Mouse (Mus musculus) forebrain, embryonic 12.5 days (tissue): ENCODE data around the gene Pou5f1. TPM values are rescaled to one million over a fixed set of nuclear protein-coding genes. Genes with fewer than 3 reads are reported as not detected.
A peak's percentile ranks its signal among the peaks of the same experiment; 100 is the strongest.

Experiments used
- ATAC-seq: fragments of 200-750 bp; cut with Nextera tagmentation; 2 replicates; pipeline ENCODE4 v1.8.0; 2017; ENCODE audit warnings: moderate TSS enrichment; ENCODE audit not compliant: low FRiP score
- H3K27ac ChIP-seq: fragments of 300-500 bp; sonication (generic); 2 replicates; pipeline ENCODE4 v1.5.1; 2016; ENCODE audit warnings: mild to moderate bottlenecking
- H3K27me3 ChIP-seq: fragments of 300-500 bp; sonication (generic); 2 replicates; pipeline ENCODE4 v1.6.1; 2016; ENCODE audit warnings: mild to moderate bottlenecking
- H3K36me3 ChIP-seq: fragments of 300-500 bp; sonication (generic); replicated peaks from 2 replicates; pipeline ENCODE4 v1.6.1; 2016; ENCODE audit warnings: mild to moderate bottlenecking
- H3K4me1 ChIP-seq: fragments of 300-500 bp; sonication (generic); 2 replicates; pipeline ENCODE4 v1.6.1; 2016
- H3K4me2 ChIP-seq: fragments of 300-500 bp; sonication (generic); 2 replicates; pipeline ENCODE4 v1.6.1; 2016; ENCODE audit warnings: mild to moderate bottlenecking, moderate library complexity
- H3K4me3 ChIP-seq: fragments of 300-500 bp; sonication (generic); replicated peaks from 2 replicates; pipeline ENCODE4 v1.5.1; 2016; ENCODE audit warnings: mild to moderate bottlenecking
- H3K9ac ChIP-seq: fragments of 300-500 bp; sonication (generic); 2 replicates; pipeline ENCODE4 v1.6.1; 2016; ENCODE audit warnings: mild to moderate bottlenecking
- H3K9me3 ChIP-seq: fragments of 300-500 bp; sonication (generic); 2 replicates; pipeline ENCODE4 v1.6.1; 2016
- WGBS: fragments of 180-500 bp; shearing (Covaris S2); methylation state at CpG from one replicate; pipeline ENCODE4 v1.1.7; 2016; 5-methylcytosine and 5-hydroxymethylcytosine counted together
- polyA plus RNA-seq: library from polyadenylated mRNA; unstranded; fragments of >200 nt; fragmentation: Nextera tagmentation; extraction: Ambion mirVana; gene quantifications from 2 replicates; pipeline ENCODE4 v1.2.1, GENCODE M21; 2016

The Pou5f1 gene
- polyA plus RNA-seq, 1 experiment from 2014 or later: 0.14 TPM

DNA sequence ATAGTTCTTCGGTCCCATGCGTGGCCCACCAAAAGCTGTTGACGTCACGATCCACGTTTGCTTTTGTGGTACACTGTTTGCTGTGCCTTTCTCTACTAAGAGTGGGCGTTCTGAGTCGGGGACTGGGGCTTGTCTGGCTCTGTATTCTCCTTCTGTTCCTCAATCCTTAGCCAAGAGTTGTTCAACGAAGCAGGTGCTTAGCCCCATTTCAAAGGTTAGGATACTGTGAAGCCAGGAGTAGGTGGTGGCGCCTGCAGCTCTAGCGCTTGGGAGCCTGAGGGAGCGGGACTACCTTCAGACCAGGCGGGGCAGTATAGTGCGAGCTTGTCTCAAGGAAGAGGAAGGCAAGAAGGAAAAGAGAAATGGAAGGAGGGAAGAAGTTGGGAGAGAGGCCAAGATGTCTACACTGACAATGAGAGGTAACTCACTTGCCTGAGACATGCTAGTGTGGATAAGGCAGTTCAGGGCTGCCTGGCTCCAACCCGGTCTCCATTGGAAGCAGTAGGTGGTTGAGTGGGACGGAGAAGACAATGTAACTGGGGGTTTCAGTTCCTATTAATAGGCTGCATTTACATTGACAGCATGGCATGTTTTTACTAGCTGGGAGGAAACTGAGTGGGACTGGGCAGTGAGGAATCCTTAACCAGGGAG is 37.1 kb downstream of the Pou5f1 start:
- ATAC-seq: no peak
- H3K36me3 ChIP-seq: no peaks in the 10 kb centered on the region
- WGBS: 76% methylated on average over 15 of the region's 15 CpGs
- H3K9me3 ChIP-seq: no peaks in the 10 kb centered on the region
- H3K27ac ChIP-seq: no peak overlapping the region
- no peaks in the 10 kb centered on the region for H3K27me3 ChIP-seq
- peaks cover 17% of the 10 kb centered on the region for H3K4me1 ChIP-seq
- H3K4me2 ChIP-seq: peak overlapping the region; percentile 13; the same call in 1 of the 2 replicates
- no peak overlapping the region for H3K4me3 ChIP-seq
- H3K9ac ChIP-seq: no peak overlapping the region

GRCm38 (mm10) chr17:35543412-35543861 is 37.6 kb downstream of the Pou5f1 start:
- Histone ChIP-seq H3K9me3 (no peaks in the 10 kb centered on the region), H3K4me1 (peaks cover 17% of the 10 kb centered on the region), H3K27me3 (no peaks in the 10 kb centered on the region), H3K36me3 (no peaks in the 10 kb centered on the region), H3K4me3 (no peak overlapping the region), H3K27ac (no peak overlapping the region), H3K9ac (no peak overlapping the region), H3K4me2 (peak overlapping the region; percentile 13; the same call in 1 of the 2 replicates)
- ATAC-seq: no peak
- 39% methylated on average over 14 of the region's 14 CpGs for WGBS

GRCm38 (mm10) chr17:35544001-35544400 is 38.2 kb downstream of the Pou5f1 start:
- no peak overlapping the region for H3K4me3 ChIP-seq
- H3K27me3 ChIP-seq: no peaks in the 10 kb centered on the region
- no peaks in the 10 kb centered on the region for H3K36me3 ChIP-seq
- H3K4me1 ChIP-seq: peaks cover 17% of the 10 kb centered on the region
- 86% methylated on average over 6 of the region's 6 CpGs for WGBS
- H3K9me3 ChIP-seq: no peaks in the 10 kb centered on the region
- no peak overlapping the region for H3K4me2 ChIP-seq
- no peak for ATAC-seq
- H3K27ac ChIP-seq: no peak overlapping the region
- H3K9ac ChIP-seq: no peak overlapping the region

DNA sequence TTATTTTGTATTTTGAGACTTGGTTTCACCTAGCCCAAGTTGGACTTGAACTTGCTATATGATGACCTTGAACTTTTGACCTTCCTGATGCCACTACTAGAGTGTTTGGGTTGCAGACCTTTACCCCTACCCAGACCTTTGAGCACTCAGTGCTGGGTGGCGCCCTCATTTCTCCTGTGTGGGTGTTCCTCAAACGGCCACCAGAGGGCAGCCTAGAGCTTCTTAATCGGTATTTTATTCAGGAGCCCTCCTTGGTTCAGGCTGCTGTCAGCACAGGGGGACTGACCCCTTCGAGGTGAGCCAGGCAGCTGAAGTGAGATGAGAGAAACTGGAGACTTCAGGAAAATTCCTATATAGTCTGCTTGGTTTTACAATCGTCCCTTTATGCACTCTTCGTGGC is 38.9 kb downstream of the Pou5f1 start:
- H3K4me3 ChIP-seq: no peak overlapping the region
- H3K4me2 ChIP-seq: no peak overlapping the region
- no peak overlapping the region for H3K27ac ChIP-seq
- no peaks in the 10 kb centered on the region for H3K9me3 ChIP-seq
- no peak overlapping the region for H3K9ac ChIP-seq
- H3K36me3 ChIP-seq: no peaks in the 10 kb centered on the region
- H3K27me3 ChIP-seq: no peaks in the 10 kb centered on the region
- peaks cover 17% of the 10 kb centered on the region for H3K4me1 ChIP-seq
- 32% methylated on average over 6 of the region's 6 CpGs for WGBS
- ATAC-seq: no peak

- H3K27me3 ChIP-seq: no peaks in the 10 kb centered on the region
- H3K27ac ChIP-seq: no peak overlapping the region
- H3K36me3 ChIP-seq: no peaks in the 10 kb centered on the region
- WGBS: 42% methylated on average over 2 of the region's 2 CpGs
- H3K4me2 ChIP-seq: no peak overlapping the region
- H3K9ac ChIP-seq: no peak overlapping the region
- H3K9me3 ChIP-seq: no peaks in the 10 kb centered on the region
- peaks cover 17% of the 10 kb centered on the region for H3K4me1 ChIP-seq
- no peak for ATAC-seq
- H3K4me3 ChIP-seq: no peak overlapping the region
Measured at GRCm38 (mm10) chr17:35547465-35547864, 41.6 kb downstream of the Pou5f1 start.

DNA sequence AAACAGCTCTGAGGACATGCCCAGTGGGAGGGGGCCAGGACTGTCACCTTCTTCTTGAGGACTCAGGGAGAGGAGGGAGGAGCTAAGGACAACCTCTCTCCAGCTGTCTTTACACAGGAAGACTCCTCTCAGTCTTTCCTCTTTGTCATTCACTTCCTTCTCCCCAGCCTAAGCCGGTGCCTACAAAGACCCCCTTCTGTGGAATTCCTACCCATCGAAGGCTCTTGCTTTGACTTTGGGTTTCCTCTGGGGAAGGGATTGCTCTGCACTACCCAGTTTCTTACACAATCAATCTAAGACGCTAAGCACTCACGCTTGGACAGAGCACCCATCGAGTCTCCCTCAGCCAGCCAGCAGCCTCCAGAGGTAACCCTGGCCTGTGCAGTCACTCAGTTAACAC is 42.8 kb downstream of the Pou5f1 start:
- Histone ChIP-seq H3K4me3 (no peak overlapping the region), H3K4me1 (peaks cover 8% of the 10 kb centered on the region), H3K36me3 (no peaks in the 10 kb centered on the region), H3K9me3 (no peaks in the 10 kb centered on the region), H3K9ac (no peak overlapping the region), H3K4me2 (no peak overlapping the region), H3K27me3 (no peaks in the 10 kb centered on the region), H3K27ac (no peak overlapping the region)
- WGBS: 14% methylated on average over 5 of the region's 5 CpGs
- ATAC-seq: no peak

- 55% methylated on average over 15 of the region's 15 CpGs for WGBS
- Histone ChIP-seq H3K27ac (peak overlapping the region; percentile 36; the same call in 1 of the 2 replicates), H3K9ac (no peak overlapping the region), H3K4me3 (no peak overlapping the region), H3K36me3 (no peaks in the 10 kb centered on the region), H3K27me3 (no peaks in the 10 kb centered on the region), H3K9me3 (no peaks in the 10 kb centered on the region), H3K4me1 (peaks cover 6% of the 10 kb centered on the region; the same call in 1 of the 2 replicates), H3K4me2 (no peak overlapping the region)
- no peak for ATAC-seq
Measured at GRCm38 (mm10) chr17:35549437-35550142, 43.8 kb downstream of the Pou5f1 start.

DNA sequence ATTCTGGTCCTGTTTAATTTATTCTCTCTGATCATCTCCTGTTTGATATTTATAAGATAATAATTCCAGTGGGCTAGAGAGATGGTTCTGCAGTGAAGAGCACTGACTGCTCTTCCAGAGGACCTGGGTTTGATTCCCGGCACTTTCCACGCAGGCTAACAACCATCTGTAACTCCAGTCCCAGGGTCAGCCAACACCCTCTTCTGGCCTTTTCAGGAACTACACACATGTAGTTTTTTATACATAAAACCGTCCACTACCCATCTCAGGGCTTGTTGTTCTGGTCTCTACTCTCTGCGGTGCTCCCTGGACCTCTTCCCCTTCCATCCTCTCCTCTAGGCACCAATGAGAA is 44.3 kb downstream of the Pou5f1 start:
- Histone ChIP-seq H3K27me3 (no peaks in the 10 kb centered on the region), H3K9ac (no peak overlapping the region), H3K4me2 (no peak overlapping the region), H3K4me3 (no peak overlapping the region), H3K27ac (no peak overlapping the region), H3K4me1 (peaks cover 6% of the 10 kb centered on the region; the same call in 1 of the 2 replicates), H3K9me3 (no peaks in the 10 kb centered on the region), H3K36me3 (no peaks in the 10 kb centered on the region)
- ATAC-seq: no peak
- WGBS: 96% methylated on average over 4 of the region's 4 CpGs

DNA sequence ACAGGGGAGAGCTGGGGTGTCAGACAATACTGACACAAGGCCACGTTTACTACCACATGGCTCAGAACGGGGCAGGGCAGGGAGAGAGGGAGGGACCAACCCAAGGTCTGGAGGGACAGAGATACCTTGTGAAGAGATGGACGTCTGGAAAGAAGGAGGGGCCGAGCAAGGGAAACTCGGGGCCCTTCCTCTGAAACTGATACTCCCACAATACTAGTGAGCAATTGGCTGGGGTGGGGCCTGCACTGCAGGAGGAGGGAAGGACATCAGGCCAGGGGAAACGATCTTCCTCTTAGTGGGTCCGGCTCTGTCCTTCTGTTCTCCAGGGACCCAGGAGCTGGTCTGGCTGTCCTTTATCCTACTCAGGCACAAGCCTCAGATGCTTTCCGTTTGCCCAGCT is 45.1 kb downstream of the Pou5f1 start:
- no peak overlapping the region for H3K4me2 ChIP-seq
- H3K4me3 ChIP-seq: no peak overlapping the region
- WGBS: 63% methylated on average over 8 of the region's 8 CpGs
- H3K27ac ChIP-seq: no peak overlapping the region
- H3K36me3 ChIP-seq: no peaks in the 10 kb centered on the region
- no peaks in the 10 kb centered on the region for H3K27me3 ChIP-seq
- H3K9me3 ChIP-seq: no peaks in the 10 kb centered on the region
- no peak overlapping the region for H3K9ac ChIP-seq
- ATAC-seq: no peak
- peaks cover 6% of the 10 kb centered on the region; the same call in 1 of the 2 replicates for H3K4me1 ChIP-seq

GRCm38 (mm10) chr17:35551881-35552414 is 46.1 kb downstream of the Pou5f1 start, which contains the start of gene Cdsn:
Gene Cdsn, plus strand, starts transcription at chr17:35552128.
- ATAC-seq: no peak
- H3K27ac ChIP-seq: no peak within 1 kb of the TSS
- no peak within 1 kb of the TSS for H3K4me2 ChIP-seq

DNA sequence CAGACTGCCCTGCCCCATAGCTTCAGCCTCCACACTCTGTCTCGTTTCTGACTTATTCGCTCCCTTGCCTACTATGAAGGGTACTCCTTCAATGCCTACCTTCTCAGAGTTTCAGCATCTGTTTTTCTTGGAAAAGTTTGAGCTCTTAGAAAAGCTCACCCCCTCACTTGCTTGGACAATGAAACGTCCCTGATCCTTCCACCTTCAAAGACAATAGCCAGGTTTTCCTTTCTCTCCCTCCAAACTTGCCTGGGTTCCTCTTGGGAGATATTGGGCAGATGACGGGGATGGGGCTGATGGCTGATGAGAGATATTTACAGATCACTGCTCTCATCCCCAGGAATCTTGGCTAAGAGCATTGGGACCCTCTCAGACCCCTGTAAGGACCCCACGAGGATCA is 48.5 kb downstream of the Pou5f1 start:
- no peaks in the 10 kb centered on the region for H3K9me3 ChIP-seq
- ATAC-seq: no peak
- H3K4me3 ChIP-seq: no peak overlapping the region
- H3K27me3 ChIP-seq: no peaks in the 10 kb centered on the region
- 85% methylated on average over 5 of the region's 5 CpGs for WGBS
- no peak overlapping the region for H3K9ac ChIP-seq
- H3K4me2 ChIP-seq: no peak overlapping the region
- no peaks in the 10 kb centered on the region for H3K4me1 ChIP-seq
- H3K27ac ChIP-seq: no peak overlapping the region
- no peaks in the 10 kb centered on the region for H3K36me3 ChIP-seq

More at GRCm38 (mm10) chr17:35551881-35552414, 46.1 kb downstream of the Pou5f1 start, which contains the start of gene Cdsn:
- Histone ChIP-seq H3K4me1 (no peaks in the 10 kb centered on the region; the same call in 1 of the 2 replicates), H3K36me3 (no peaks in the 10 kb centered on the region), H3K27me3 (no peaks in the 10 kb centered on the region), H3K9me3 (no peaks in the 10 kb centered on the region), H3K9ac (no peak within 1 kb of the TSS), H3K4me3 (no peak within 1 kb of the TSS)
- 83% methylated on average over 10 of the region's 10 CpGs for WGBS

- 93% methylated on average over 18 of the region's 18 CpGs for WGBS
- no peaks in the 10 kb centered on the region for H3K36me3 ChIP-seq
- no peaks in the 10 kb centered on the region for H3K4me1 ChIP-seq
- no peak overlapping the region for H3K9ac ChIP-seq
- no peak for ATAC-seq
- no peaks in the 10 kb centered on the region for H3K27me3 ChIP-seq
- no peaks in the 10 kb centered on the region for H3K9me3 ChIP-seq
- H3K4me2 ChIP-seq: no peak overlapping the region
- H3K27ac ChIP-seq: no peak overlapping the region
- H3K4me3 ChIP-seq: no peak overlapping the region
Measured at GRCm38 (mm10) chr17:35554761-35555397, 49.1 kb downstream of the Pou5f1 start.
